Mouse (Mus musculus) brain, embryonic 18.5 days (tissue): ENCODE results near the gene Prss16.

Source experiments
- DNase-seq: peaks from one replicate; pipeline ENCODE4 v3.0.0-alpha.2; 2012; ENCODE audit warnings: low read depth, low spot score

Prss16 gene

GRCm38 (mm10) chr13:21974221-21974725 lies 35.3 kb downstream of the Prss16 start:
- DNase-seq, result peak; percentile 79

DNA sequence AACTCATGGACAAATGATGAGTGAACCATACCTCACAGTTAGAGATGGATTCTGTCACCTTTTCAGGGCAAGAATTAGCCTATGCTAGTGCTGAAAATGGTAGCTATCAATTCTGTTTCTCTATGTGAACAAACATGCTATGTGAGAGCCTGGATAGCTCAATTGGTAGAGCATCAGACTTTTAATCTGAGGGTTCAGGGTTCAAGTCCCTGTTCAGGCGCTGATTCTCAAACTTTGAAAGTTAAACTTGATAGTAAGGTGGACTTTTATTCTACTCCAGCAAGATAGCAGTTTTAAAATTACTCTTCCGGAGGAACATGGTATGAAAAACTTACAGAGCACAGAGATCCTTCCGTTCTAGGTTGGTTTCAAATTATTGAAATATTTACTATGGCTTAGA lies 37.9 kb downstream of the Prss16 start:
- no peak for DNase-seq

GRCm38 (mm10) chr13:21969816-21970215 lies 39.7 kb downstream of the Prss16 start:
- no peak for DNase-seq

GRCm38 (mm10) chr13:21969269-21969668 lies 40.3 kb downstream of the Prss16 start:
- no peak for DNase-seq
